Mouse (Mus musculus) hindbrain, embryonic 11.5 days (tissue): ENCODE results near the gene Chrna4. TPM values are rescaled to one million over a fixed set of nuclear protein-coding genes. Genes with fewer than 3 reads are reported as not detected.

ENCODE experiments used
- polyA plus RNA-seq: library from polyadenylated mRNA; unstranded; fragments of >200 nt; fragmentation: Nextera tagmentation; extraction: Ambion mirVana; gene quantifications from 2 replicates; pipeline ENCODE4 v1.2.1, GENCODE M21; 2014

The Chrna4 gene
- polyA plus RNA-seq, 1 experiment from 2014 or later, result 54.1 TPM

Other genes with a start within 250 kb of the Chrna4 start
- gene Ythdf1, start 122.6 kb downstream of the Chrna4 start, polyA plus RNA-seq, result 57.3 and 69.4 TPM in 2 replicates
- 0.49 and 0.65 TPM in 2 replicates for gene Birc7, start 114.5 kb downstream of the Chrna4 start, polyA plus RNA-seq
- gene Nkain4, start 88.8 kb downstream of the Chrna4 start, polyA plus RNA-seq, result 80.5 and 91.5 TPM in 2 replicates
- 50.2 and 50.5 TPM in 2 replicates for gene Arfgap1, start 76.3 kb downstream of the Chrna4 start, polyA plus RNA-seq
- 0.56 and 0.78 TPM in 2 replicates for gene Col20a1, start 57.0 kb downstream of the Chrna4 start, polyA plus RNA-seq
- gene Kcnq2, start 91.8 kb upstream of the Chrna4 start, polyA plus RNA-seq, result 16.3 and 18.9 TPM in 2 replicates
- 1.3 and 1.5 TPM in 2 replicates for gene Eef1a2, start 113.5 kb upstream of the Chrna4 start, polyA plus RNA-seq
- 393 and 410 TPM in 2 replicates for gene Ppdpf, start 143.7 kb upstream of the Chrna4 start, polyA plus RNA-seq
- gene Ptk6, start 159.2 kb upstream of the Chrna4 start, polyA plus RNA-seq, result not detected in 2 replicates
- gene Srms, start 169.6 kb upstream of the Chrna4 start, polyA plus RNA-seq, result 0.15 and 0.22 TPM in 2 replicates
- gene Fndc11, start 176.5 kb upstream of the Chrna4 start, polyA plus RNA-seq, result 0.29 TPM in 1 of 2 replicates, not detected in the other
- gene Helz2, start 198.5 kb upstream of the Chrna4 start, polyA plus RNA-seq, result 0.48 and 0.57 TPM in 2 replicates
- gene Gmeb2, start 244.5 kb upstream of the Chrna4 start, polyA plus RNA-seq, result 17.9 and 19.7 TPM in 2 replicates